Mouse (Mus musculus): ENCODE results near the gene Ctcf.

The Ctcf gene

DNA sequence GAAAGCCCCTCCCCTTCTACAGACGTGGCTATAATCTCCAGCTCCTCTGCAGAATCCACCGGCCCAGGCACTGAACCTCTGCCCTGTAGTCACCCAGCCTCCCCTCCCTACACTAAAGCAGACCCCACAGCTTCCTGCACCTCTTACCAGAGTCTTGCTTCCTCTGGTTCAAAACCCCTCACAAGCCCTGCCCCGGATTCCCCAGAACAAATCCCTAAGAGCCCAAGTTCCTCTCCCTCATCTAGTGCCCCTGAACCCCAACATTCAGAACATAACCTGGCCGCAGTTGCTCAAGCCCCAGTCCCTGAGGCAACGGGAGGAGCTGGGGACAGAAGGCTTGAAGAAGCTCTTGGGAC is 18.1 kb upstream of the Ctcf start:
- DNase-seq = no peak

DNA sequence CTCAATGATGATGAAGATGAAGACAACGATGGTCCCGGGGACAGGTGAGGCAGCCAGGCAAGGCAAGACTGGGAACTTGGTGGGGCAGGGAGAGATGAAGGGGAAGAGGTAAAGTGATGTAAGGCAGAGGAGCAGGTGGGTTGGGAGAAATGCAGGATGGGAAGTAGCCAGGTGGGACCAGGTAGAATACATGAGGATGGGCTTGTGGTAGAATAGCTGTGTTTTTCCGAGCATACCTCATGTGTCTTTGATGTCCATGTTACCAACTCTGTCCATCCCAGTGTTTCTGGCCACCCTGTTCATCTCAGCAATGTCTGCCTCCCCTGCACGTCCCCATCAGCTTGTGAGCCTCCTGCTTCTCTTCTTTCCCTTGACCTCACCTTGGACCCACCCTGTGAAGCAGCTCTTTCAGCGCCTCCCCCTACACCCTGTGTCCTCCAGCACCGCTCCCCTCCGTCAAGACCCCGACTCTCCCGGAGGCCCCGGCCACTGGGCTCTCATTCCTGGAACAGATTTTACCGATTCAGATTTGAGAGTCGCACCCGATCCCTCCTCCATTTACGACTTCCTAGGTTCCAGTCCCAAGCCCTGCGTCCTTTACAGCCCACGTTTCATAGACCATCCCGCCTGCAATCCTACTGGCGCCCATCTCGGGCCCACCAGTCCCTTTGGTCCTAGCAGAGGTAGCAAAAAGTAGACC is 17.3 kb upstream of the Ctcf start:
- DNase-seq = no peak

DNA sequence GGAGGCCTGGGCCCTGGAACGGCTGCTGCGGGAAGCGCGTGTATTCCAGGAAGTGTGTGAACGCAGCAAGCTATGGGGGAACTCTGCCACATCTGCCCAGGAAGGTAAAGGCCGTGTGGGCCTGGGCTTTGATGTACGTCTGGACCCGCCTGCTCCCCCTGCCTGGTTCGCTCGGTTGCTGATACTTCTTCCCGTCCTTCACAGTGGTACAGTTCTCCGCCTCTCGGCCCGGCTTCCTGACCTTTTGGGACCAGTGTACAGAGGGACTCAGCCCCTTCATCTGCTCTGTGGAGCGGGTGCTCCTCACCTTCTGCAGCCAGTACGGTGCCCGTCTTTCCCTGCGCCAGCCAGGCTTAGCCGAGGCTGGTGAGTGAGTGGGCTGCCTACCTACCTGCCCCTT is 16.2 kb upstream of the Ctcf start:
- no peak for DNase-seq

DNA sequence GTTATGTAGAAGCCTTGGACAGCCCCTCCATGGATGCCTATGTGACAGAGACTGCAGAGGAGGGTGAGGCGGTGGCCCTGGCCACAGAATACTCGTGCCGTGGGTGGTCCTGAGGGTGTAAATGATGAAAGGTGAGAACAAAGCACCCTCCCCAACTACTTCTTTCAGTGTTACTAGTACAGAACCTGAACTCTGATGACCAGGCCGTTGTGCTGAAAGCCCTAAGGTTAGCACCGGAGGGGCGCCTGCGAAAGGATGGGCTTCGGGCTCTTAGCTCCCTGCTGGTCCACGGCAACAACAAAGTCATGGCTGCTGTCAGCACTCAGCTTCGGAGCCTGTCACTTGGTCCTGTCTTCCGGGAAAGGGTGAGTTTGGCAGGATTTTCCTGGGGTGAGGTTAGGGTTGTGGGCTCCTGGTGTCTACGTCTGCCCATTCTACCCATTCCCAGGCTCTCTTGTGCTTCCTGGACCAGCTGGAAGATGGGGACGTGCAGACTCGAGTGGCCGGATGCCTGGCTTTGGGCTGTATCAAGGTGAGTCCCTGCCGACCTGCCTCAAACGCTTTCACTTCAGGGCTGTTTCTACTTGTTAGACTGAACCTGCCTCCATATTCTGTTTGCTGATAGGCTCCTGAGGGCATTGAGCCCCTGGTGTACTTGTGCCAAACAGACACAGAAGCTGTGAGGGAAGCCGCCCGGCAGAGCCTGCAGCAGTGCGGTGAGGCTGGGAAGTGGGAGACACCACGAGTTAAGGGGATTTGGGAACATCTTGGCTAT is 15.2 kb upstream of the Ctcf start:
- no peak for DNase-seq

DNA sequence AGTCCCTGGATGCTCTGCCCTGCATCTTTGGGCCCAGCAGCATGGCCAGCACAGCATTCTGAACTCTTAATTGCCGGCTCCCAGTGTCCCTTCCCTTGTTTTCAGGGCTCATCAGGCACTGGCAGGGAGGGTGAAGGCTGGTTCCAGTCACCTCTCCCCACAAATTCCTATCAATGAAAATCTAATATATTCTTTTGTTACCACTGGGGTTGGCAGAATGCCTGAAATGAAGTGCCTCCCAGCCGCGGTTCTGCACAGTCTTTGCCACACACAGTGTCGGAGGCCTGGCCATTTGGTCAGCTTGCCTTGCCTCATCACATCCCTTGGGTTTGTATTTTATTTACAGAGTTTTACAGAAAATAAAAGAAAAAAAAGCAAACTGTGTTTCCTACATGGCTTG is 14.5 kb upstream of the Ctcf start:
- no peak for DNase-seq

DNA sequence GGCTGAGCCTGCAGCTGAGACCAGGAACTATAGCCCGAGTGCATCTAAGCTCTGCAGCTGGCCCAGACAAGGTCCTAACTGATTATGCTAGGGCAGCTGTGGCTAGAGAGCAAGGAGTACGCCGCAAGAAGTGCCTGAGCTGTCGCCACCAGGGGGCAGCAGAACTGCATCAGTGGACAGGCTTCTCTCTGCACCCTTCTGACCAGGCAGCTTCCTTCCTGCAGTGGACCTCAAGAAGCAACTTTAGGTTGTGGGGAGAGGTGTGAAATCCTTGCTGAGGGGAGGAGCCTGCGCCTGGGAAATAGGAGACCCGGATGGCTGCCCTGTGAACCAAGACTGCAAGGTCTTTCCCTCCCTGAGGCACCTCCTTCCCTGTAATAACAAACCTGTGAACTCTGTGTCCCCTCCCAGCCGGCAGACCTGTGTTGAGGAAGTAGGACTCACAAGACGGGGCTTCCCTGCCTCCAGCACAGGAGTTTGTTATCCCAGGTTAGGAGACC is 13.9 kb upstream of the Ctcf start:
- peak; percentile 97 for DNase-seq

DNA sequence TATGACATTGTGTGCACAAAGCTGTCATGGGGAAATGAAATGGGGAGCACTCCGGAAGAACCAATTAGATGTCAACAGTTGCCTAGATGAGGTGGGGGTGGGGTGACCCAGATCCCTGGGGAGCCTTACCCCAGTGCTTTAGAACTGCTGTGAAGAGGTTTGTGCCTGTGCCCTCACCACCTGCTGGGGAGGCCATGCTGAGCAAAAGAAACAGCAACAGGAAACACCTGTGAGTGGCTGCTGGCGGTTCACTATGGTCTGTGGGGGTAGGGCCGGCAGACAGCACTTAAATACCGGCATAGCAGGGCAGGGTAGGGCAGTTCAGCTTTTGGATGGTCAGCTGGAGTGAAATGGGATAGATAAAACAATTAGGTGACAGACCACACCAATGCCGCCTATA is 13.2 kb upstream of the Ctcf start:
- no peak for DNase-seq

DNA sequence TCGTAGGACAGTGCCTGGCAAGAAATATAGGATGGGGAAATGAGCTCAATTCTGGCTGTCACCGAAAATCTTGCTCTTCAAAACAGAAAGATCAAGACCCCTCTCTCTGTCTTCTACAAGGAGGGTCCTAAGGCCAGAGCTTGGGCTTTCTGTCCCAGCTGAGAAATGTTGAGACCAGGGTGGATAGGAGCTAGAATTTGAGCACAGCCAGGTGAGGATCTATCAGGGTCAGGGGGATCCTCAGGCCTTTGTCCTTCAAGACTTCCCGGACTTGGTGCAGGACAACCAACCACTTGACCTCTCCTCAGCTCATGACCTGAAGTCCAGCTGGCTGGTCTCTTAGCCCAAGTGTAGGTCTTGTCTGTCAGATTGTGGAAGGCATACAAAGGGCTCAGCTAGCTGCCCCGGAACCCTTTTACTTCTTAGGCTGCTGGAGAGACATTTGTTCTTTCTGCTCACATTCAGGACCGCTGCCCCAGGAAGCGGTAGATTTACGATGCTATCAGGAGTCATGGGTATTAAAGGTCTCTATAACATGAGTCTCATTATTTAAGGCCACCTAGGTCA is 12.6 kb upstream of the Ctcf start:
- DNase-seq = no peak

DNA sequence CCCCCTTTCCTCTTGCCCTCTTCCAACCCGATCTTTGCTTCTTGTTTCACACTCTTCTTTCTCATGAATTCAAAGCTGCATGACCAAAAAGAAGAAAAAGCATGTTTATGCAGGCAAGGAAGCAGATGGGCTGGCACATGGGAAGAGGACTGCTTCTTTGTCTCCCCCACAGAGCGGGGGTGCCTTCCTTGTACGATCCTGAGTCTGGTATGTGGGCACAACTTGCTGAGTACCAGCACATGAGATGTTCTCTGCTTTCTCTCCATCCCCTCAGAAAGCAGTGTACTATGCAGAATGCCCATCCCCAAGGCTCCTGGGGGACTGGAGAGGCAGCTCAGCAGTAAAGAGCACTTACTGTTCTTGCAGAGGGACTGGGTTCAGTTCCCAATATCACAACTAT is 12.0 kb upstream of the Ctcf start:
- no peak for DNase-seq

DNA sequence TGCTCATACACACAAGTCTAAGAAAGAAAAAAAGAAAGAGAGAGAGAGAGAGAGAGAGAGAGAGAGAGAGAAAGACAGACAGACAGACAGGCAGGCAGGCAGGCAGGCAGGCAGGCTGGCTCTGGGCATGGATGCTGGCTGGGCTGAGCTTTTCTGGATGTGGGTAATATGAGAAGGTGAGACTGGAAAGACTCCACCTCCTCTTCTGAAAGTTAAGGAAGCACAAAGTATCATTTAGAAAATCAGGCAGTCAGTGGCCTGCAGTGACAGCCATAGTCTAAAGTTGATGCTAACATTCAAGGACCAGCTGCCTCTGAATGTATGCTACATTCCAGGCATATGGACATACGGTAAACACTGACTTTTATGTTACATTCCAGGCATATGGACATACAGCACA is 11.5 kb upstream of the Ctcf start:
- DNase-seq = no peak

DNA sequence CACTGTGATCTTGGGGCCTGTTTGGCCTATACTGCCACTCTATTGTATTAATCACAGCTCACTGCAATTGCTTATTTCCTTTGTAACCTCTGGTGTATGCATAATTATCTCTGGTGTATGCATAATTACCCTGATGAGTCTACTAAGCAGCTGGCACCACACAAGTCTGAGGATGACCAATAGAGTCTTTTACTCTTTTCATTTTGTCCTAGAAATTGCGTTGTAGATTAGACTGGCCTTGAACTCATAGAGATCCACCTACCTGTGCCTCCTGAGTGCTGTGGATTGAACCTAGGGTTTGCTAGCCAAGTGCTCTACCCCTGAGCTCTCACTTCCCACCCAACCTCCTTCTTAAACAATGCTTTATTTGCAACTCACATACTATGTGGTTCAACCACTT is 10.3 kb upstream of the Ctcf start:
- DNase-seq = no peak

DNA sequence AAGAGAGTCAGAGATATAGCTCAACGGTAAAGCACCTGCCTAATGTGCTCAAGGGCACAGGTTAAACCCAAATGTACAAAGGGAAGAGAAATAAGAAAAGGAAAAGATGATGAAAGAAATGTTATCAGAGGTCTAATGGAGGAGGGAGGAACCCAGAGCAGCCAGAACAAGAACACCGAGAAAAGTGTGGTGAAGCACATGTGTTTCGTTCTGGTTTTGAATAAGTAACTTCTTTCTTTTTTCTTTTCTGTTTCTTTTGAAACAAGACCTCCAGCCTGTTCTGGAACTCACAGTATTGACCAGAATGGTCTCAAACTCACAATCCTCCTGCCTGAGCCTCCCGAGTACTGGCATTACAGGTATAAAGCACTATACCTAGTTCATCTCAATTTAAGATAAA is 7.0 kb upstream of the Ctcf start:
- no peak for DNase-seq

DNA sequence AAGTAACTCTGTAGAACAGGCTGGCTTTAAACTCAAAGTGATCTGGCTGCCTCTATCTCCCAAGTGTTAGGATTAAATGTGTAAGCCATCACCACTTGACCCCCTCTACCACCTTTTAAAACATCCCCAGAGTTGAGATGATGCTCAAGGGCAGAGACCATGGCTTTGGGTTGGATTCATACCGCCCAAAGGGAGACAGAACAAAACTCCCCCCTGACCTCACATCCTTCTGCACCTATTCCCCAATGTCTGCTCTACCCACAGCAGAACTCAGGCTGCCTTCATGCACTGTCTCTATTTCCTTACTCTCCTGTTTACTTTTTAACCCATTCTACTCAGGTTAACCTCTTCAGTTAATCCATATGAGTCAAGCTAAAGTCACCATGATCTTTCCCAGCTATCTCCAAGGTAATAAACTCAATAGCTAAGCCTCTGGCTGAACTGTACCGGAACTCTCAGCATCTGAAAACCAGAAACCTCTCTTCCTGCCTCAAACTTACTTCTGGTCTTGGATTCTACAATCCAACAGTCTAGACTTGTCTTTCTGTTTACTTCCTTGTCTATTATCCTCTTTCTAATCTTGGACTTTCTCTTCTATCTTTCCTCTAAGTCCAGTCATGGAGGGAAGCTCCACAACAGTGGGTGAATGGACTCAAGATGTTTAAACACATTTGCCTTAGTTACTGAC is 1.5 kb upstream of the Ctcf start:
- no peak for DNase-seq

DNA sequence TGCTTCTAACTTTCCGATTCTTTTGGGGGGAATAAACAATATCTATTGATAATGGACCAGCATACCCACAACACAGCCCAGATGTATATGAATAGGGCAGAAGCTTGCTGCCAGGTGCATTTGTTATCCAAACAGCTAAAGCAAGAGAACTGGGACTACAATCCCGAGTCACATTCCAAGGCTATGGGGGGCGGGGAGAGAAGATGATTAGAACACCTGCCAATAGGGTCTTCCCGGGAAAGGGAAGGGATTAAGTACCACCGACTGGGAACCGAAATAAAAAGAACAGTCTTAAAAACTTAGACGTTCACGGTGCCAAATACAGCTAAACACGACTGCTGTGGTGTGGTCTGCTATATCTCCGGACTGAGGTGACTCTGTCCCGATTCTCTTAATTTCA is 887 bp upstream of the Ctcf start:
- no peak for DNase-seq

DNA sequence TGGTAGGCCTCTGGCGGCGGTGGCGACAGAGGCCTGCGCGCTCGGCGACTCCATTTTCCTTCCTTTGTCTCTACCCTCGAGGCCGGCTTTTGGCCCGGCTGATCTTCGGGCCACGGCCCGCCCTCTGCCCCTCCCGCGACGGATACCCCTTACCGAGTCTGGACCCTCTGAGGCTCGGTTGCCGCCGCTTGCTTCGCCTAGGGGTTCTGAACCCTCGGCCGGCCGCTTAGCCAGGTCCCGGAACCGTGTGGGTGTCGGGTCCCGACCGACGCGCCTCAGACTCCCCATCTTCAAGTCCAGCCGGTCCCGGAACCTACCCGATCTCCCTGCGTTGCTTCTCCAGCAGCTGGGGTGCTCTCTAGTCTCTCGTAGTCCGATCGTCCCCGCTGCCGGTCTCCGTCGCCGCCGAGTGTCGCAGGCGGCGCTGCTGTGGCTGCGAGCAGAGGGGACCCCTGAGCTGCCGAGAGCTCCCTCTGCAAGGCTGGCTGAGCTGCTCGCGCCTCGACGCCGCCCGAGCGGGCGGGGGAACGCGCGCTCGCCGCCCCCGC is 669 bp downstream of the Ctcf start, which contains the start of gene Agrp:
Gene Agrp (minus strand): TSS at position 431 of the 548 bp plus-strand sequence.
- DNase-seq = no peak

DNA sequence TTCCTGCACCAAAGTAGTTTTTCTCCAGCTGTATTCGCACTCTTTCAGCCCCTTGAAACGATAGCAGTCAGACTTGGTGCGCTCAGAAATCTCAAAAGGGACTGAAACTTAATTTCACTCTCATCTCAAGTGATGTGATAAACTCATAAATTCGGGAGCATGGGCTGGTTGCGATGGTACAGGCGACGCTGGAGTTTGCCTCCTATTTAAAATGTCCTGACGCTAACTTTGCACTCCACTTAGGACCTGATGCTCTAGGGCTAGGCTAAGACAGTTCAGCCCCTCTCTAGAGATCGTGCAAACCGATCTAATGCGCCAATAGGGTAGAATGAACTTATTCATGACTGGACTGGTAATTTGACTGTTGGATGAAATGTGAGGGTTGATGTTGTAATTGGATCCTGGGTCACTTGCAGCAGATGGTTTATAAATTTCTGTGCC is 1.3 kb downstream of the Ctcf start:
- DNase-seq = no peak

DNA sequence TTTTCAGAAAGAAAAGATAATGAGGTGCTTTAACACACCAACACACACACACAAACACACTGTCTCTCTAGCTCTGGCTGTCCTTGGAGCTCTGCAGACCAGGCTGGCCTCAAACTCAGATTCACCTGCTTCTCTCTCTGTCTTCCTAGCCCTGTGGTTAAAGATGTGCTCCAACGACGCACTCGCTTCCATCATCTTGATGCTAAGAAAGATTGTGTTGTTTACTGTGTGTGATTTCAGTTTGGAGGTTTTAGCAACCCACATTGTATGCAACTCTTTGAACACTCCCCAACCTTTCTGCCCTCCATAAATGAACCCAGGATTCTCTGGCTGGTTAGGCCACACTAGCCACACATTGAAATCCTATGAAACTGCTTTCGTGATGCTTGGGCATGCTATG is 2.1 kb downstream of the Ctcf start:
- no peak for DNase-seq

DNA sequence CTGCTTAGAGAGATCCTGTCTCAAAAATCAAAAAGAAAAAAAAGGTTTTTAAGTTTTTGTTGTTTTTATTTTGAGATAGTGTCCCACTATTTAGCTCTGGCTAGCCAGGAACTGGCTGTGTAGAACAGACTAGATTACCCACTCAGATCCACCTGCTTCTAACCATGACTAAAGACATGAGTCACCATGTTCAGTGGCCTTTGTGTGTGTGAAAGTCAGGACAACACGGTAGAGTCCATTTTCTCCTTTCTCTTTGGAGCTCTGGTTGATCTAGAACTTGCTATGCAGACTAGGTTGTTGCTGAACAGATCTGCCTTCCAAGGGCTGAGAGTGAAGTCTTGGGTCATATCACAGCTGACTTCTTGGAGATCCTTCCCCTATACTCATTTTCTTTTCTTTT is 3.5 kb downstream of the Ctcf start:
- no peak for DNase-seq

DNA sequence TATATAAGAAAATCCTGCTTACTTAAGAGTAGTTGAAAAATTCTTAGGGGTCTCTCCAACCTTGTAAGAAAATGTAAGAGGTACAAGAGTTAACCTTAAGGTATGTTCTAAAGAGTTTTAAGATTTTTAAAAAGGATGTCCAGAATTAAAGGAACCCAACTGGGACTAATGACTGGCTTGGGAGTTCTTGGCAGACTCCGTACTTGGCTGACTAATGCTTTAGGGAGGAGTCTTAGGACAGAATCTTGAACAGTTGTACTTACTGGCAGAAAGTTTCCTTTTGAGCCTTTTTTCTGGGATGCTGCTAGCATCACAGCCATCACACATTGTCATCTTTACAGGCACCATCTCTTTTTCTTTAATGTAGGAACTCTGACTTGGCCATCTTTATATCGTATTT is 4.1 kb downstream of the Ctcf start:
- no peak for DNase-seq

DNA sequence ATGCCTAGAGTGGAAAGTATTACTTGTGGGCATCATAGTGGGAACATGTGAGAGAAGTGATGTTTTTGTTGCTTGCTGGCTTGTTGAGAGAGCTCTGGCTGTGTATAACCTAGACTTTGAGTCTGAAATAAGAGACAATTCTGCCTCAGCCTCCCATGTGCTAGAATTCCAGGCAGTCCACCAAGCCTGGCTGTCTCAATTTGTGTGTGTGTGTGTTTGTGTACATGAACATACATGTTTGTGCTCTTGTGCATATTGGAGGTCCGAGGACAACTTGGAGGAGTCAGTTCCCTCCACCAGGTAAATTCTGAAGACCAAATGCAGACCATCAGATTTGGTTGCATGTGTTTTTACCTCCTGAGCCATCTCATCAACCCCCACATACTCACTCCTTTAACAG is 8.8 kb downstream of the Ctcf start:
- no peak for DNase-seq

DNA sequence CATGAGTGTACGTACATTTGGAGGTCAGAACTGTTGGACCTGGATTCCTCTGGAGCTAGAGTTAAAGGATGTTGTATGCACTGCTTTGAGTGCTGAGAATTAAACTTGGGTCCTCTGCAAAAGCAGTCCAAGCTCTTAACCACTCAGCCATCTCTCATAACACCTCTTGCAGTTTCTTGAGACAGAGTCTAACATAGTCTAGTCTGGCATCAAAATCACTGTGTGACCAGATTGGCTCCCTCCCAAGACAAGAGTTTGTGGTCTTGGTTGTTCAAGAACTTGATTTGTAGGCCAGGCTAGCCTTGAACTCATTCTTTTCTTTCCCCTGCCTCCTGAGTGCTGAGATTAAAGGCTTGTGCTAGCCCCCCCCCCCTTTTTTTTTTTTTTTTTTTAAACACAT is 12.6 kb downstream of the Ctcf start:
- no peak for DNase-seq

DNA sequence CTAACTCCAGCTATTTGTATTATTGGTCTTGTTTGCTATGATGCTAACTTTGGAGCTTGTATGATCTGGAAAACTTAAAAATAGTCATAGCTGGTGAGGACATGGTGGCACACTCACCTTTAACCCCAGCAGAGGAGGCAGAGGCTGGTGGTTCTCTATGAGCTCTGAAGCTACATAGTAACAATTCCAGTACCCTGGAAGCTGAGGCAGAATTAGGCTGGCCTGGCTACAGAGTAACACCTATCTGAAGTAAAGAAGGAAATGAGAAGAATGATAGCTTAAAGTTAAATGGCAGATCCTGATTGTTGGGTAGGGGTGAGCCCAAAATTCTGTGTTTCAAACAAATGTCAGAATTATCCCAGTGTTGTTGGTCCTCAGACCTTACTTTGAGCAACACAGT is 21.3 kb downstream of the Ctcf start:
- no peak for DNase-seq

DNA sequence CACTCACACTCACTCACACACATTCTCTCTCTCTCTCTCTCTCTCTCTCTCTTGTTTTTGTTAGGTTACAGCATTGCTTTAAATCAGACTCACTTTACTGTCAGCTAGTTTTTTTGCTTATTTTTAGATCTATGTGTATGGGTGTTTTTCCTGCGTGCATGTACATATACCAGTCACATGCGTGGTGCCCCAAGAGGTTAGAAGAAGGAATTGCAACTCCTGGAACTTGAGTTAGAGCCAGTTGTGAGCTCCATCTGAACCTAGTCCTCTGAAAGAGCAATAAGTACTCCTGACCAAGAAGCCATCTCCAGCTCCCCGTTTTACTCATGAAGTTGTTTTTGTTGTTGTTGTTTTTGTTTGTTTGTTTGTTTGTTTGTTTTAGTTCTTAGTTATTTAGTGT is 24.8 kb downstream of the Ctcf start:
- DNase-seq = peak; percentile 47
